ENCODE assay signal across 10 mouse cellular contexts in the genomic region with DNA sequence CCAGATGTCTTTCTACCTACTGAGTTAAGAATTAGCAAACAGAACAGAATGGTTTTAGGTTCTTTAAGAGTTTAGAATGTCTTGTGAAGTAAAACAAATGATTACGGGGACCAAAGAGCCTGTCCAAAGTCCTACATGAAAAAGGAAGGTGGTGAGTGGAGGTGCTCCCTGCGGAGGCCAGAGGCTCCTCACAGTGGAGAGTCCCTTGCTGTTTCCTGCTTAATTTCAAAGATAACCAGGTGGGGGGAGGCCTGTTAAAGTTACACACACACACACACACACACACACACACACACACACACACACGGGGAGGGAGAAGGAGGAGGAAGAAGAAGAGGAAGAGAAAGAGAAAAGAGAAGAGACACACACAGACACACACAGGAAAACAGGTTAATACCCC.
DNase-seq lines count a peak whose midpoint lies in the region; ATAC-seq and TF ChIP-seq lines count a peak whose summit lies in the region.
"Had no signal": no experiment of that assay in that cellular context is flagged by ENCODE, and none has a peak within 500 bp of the region (broad histone marks: within the 10 kb centered on the region; RNA-seq: fewer than 3 reads in every experiment).

No protein-coding gene starts in this region.

- no peak for DNase-seq in heart, adult 11 months
- no peak for DNase-seq in forebrain, embryonic 14.5 days (ENCODE audit: low spot score)
- no peak for DNase-seq in spleen, postnatal 36 days (ENCODE audit: low spot score in 2 of 2)
- no peak for DNase-seq in kidney, adult 8-10 months
- DNase-seq: liver, postnatal 0 days had no signal

- 17% methylated on average over 3 of the region's 3 CpGs for WGBS in heart, embryonic 12.5 days
- 30% methylated on average over 3 of the region's 3 CpGs for WGBS in forebrain, embryonic 14.5 days
- WGBS in intestine, postnatal 0 days, result 21% methylated on average over 3 of the region's 3 CpGs
- WGBS in neural tube, embryonic 15.5 days, result 36% methylated on average over 3 of the region's 3 CpGs

- peaks cover 34% of the 10 kb centered on the region for H3K4me1 ChIP-seq in heart, embryonic 12.5 days (replicated peaks)
- peaks cover 26% of the 10 kb centered on the region for H3K4me1 ChIP-seq in forebrain, embryonic 14.5 days (ENCODE audit: control insufficient read depth, insufficient read depth, low read length)
- H3K4me1 ChIP-seq in intestine, postnatal 0 days (replicated peaks; ENCODE audit: control insufficient read depth, insufficient read depth, low read length), result peaks cover 9% of the 10 kb centered on the region; the same call in 1 of the 2 replicates
- H3K4me1 ChIP-seq in neural tube, embryonic 15.5 days, result peaks cover 44% of the 10 kb centered on the region

- ATAC-seq in heart, embryonic 12.5 days (ENCODE audit: insufficient number of reproducible peaks, low FRiP score), result no peak
- ATAC-seq in forebrain, embryonic 14.5 days, result no peak
- ATAC-seq in intestine, postnatal 0 days, result no peak
- no peak for ATAC-seq in neural tube, embryonic 15.5 days (ENCODE audit: low FRiP score)
- ATAC-seq in monocyte, adult 5-6 weeks (replicated peaks; ENCODE audit: insufficient number of reproducible peaks, low FRiP score, low TSS enrichment, poor library complexity, severe bottlenecking), result no peak
- ATAC-seq: liver, postnatal 0 days had no signal

- no peak overlapping the region for H3K4me2 ChIP-seq in heart, embryonic 12.5 days
- no peak overlapping the region for H3K4me2 ChIP-seq in forebrain, embryonic 14.5 days (ENCODE audit: low read length)
- H3K4me2 ChIP-seq in intestine, postnatal 0 days (replicated peaks; ENCODE audit: low read depth), result peak overlapping the region; percentile 17; the same call in 1 of the 2 replicates
- no peak overlapping the region for H3K4me2 ChIP-seq in neural tube, embryonic 15.5 days

- H3K27me3 ChIP-seq in heart, embryonic 12.5 days (replicated peaks), result no peaks in the 10 kb centered on the region
- H3K27me3 ChIP-seq in forebrain, embryonic 14.5 days (replicated peaks; ENCODE audit: control insufficient read depth, insufficient read depth, low read length), result no peaks in the 10 kb centered on the region
- no peaks in the 10 kb centered on the region for H3K27me3 ChIP-seq in intestine, postnatal 0 days (replicated peaks; ENCODE audit: control insufficient read depth, insufficient read depth, low read length)
- H3K27me3 ChIP-seq in neural tube, embryonic 15.5 days (replicated peaks), result no peaks in the 10 kb centered on the region

- no peaks in the 10 kb centered on the region for H3K36me3 ChIP-seq in heart, embryonic 12.5 days
- no peaks in the 10 kb centered on the region for H3K36me3 ChIP-seq in forebrain, embryonic 14.5 days (ENCODE audit: control insufficient read depth, insufficient read depth, low read length)
- no peaks in the 10 kb centered on the region for H3K36me3 ChIP-seq in intestine, postnatal 0 days (ENCODE audit: control insufficient read depth, insufficient read depth)
- no peaks in the 10 kb centered on the region for H3K36me3 ChIP-seq in neural tube, embryonic 15.5 days
- H3K36me3 ChIP-seq: limb, embryonic 10.5 days had no signal

- H3K4me3 ChIP-seq in heart, embryonic 12.5 days, result no peak overlapping the region
- no peak overlapping the region for H3K4me3 ChIP-seq in forebrain, embryonic 14.5 days (ENCODE audit: low read depth, low read length)
- no peak overlapping the region for H3K4me3 ChIP-seq in intestine, postnatal 0 days (ENCODE audit: low read depth, low read length)
- no peak overlapping the region for H3K4me3 ChIP-seq in neural tube, embryonic 15.5 days (replicated peaks)
- H3K4me3 ChIP-seq: limb, embryonic 10.5 days had no signal

- no peak for TF ChIP-seq CTCF in intestine, postnatal 0 days (IDR thresholded peaks at IDR 0.05; ENCODE audit: low read depth)

- no peaks in the 10 kb centered on the region for H3K9me3 ChIP-seq in heart, embryonic 12.5 days (replicated peaks)
- no peaks in the 10 kb centered on the region for H3K9me3 ChIP-seq in forebrain, embryonic 14.5 days (replicated peaks; ENCODE audit: control insufficient read depth, low read length)
- H3K9me3 ChIP-seq in intestine, postnatal 0 days (ENCODE audit: control insufficient read depth), result no peaks in the 10 kb centered on the region
- no peaks in the 10 kb centered on the region for H3K9me3 ChIP-seq in neural tube, embryonic 15.5 days (replicated peaks)
- H3K9me3 ChIP-seq: limb, embryonic 10.5 days had no signal

- no peak overlapping the region for H3K9ac ChIP-seq in heart, embryonic 12.5 days
- 0 out of 2 replicates have a peak overlapping the region, but pooled peaks have one; percentile 25 for H3K9ac ChIP-seq in forebrain, embryonic 14.5 days (ENCODE audit: low read length)
- H3K9ac ChIP-seq in intestine, postnatal 0 days (ENCODE audit: low read depth, low read length), result no peak overlapping the region
- no peak overlapping the region for H3K9ac ChIP-seq in neural tube, embryonic 15.5 days (replicated peaks)
- H3K9ac ChIP-seq: liver, postnatal 0 days had no signal

- H3K27ac ChIP-seq in heart, embryonic 12.5 days (ENCODE audit: poor library complexity, severe bottlenecking), result peak overlapping the region; percentile 48; the same call in 1 of the 2 replicates
- peak overlapping the region; percentile 44; the same call in 1 of the 2 replicates for H3K27ac ChIP-seq in forebrain, embryonic 14.5 days (ENCODE audit: low read depth, low read length)
- H3K27ac ChIP-seq in intestine, postnatal 0 days (ENCODE audit: low read depth, low read length), result no peak overlapping the region
- H3K27ac ChIP-seq in neural tube, embryonic 15.5 days (replicated peaks), result peak overlapping the region; percentile 82
